Mouse (Mus musculus) gastrocnemius, postnatal 36 days (tissue): ENCODE measurements around the gene Gpr37l1. TPM values are rescaled to one million over a fixed set of nuclear protein-coding genes. Genes with fewer than 3 reads are reported as not detected.

ENCODE experiments used
- DNase-seq, 2 experiments: peaks; one replicate each; pipeline ENCODE4 v3.0.0; 2022
- intact Hi-C: fragments of 180-260 bp; cut with DNase I; formaldehyde crosslinking; loops from one replicate; pipeline ENCODE4 v1.15.1; 2025
- total RNA-seq, 2 experiments: library from RNA; stranded (reverse); gene quantifications; 2 replicates each; pipeline ENCODE4 v1.2.3; 2021

Gene Gpr37l1
- total RNA-seq, 2 experiments from 2014 or later, result 0.26 to 0.42 TPM

- DNase-seq, result no peak
- intact Hi-C loops, result no loop called here
These were observed 13.5 kb downstream of the Gpr37l1 start for GRCm38 (mm10) chr1:135154011-135154410.

GRCm38 (mm10) chr1:135148996-135149395 lies 18.5 kb downstream of the Gpr37l1 start:
- no peak for DNase-seq
- intact Hi-C loops, result no loop called here

DNA sequence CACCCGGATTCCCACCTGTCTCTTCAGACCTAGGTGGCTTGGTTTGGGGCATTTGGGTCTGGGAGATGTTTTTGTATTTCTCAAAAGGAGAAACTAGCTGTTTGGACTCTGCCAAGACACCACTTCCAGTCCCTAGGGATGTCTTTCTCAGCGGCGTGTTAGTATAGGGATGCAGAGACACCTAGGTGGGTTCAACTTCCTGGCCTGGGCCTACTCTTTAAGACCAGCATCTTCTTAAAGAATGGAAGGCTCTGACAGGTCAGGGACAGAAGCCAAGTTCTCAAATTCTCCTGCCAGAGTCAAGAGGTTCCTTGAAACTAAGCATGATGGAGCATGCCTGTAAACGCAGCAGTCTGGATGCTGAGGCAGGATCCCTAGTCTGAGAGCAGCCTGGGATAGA lies 19.0 kb downstream of the Gpr37l1 start:
- DNase-seq, result no peak
- intact Hi-C loops, result no loop called here

DNA sequence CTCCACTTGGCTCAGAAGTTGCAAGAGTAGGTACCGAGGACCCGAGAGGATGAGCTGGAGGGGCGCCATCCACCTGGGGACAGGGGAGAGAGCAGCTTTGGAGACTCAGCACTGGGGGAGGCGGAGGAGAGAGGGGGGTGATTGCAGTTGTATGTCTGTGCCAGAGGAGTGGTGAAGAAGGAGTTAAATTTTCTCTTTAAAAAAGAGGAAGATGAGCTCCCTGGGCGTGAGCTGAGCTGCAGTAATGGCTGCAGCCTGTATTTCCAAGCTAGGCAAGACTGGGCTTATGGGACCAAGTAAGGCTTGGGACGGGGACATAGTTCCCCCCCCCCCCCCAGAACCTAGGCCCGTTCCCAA lies 19.8 kb downstream of the Gpr37l1 start:
- DNase-seq, result peak in 1 of 2 experiments; percentile 41
- intact Hi-C loops, result no loop called here

GRCm38 (mm10) chr1:135146946-135147701 lies 20.4 kb downstream of the Gpr37l1 start:
- intact Hi-C loops, result no loop called here
- DNase-seq, result peak; percentile 78 to 81

DNA sequence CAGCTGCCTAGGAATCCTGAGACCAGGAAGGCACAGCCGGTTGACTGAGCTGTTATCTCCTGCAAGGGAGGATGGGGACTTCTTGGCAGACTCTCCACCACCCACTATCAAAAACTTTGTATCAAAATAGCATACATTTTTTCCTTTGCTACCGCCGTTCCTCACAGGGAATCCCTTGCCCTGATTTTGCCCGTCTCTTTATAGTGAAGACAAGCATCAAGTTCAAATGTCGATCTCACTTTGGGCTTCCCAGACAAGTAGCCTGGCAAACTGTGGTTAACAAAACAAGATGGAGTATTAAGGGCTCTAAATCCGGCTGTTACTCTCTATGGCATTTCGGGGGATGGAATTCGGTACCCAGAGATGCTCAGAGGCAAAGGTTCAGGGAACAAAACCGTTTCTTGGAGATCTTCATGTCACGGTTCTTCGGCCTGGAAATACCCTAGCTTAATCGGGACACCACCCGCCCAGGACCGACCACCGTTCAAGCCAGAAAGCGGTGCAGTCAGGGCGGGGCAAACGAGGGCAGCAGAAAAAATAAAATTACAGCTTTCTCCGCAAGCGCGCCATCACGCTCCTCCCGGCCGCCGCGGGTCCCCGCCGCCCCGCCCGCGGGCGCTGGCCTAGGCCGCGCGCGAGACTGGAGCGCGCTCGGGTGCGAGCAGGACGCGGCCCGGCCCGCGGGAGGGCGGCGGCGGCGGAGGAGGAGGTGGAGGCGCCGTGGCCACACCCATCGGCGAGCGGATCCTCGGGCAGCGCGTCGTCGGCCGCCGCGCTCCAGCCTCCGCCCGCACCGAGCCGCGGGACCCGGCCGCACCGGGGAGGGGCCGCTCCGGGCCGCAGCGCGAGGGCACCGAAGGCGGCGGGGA lies 21.2 kb downstream of the Gpr37l1 start, which contains the start of gene Arl8a:
Arl8a (plus strand) TSS at position 748 of the 869 bp plus-strand sequence.
- DNase-seq, result peak; percentile 76 to 84
- intact Hi-C loops, result no loop called here

GRCm38 (mm10) chr1:135143940-135144339 lies 23.5 kb downstream of the Gpr37l1 start:
- intact Hi-C loops, result no loop called here
- DNase-seq, result no peak

- no peak for DNase-seq
- intact Hi-C loops, result no loop called here
These were observed 25.0 kb downstream of the Gpr37l1 start for GRCm38 (mm10) chr1:135142452-135142851.

- intact Hi-C loops, result no loop called here
- DNase-seq, result no peak
These were observed 27.6 kb downstream of the Gpr37l1 start for GRCm38 (mm10) chr1:135139906-135140305.

DNA sequence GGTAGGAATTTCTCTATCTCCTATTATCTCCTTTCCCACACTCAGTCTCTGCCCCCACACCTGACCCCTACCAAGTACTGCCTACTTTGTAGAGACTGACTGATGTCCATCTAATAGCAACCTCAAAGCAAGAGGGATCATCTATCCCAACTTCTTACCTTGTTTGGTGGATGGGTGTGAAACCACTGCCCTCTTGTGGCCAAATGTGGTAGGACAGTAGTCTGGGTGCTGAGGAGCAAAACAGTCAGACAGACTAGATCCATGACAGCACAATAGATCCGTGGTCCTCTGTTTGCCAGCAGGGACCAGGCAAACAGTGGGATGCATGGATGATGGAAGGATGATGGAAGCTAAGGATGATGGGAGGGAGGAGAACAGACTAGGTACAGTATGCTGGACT lies 31.0 kb downstream of the Gpr37l1 start:
- intact Hi-C loops, result no loop called here
- DNase-seq, result peak in 1 of 2 experiments; percentile 43

DNA sequence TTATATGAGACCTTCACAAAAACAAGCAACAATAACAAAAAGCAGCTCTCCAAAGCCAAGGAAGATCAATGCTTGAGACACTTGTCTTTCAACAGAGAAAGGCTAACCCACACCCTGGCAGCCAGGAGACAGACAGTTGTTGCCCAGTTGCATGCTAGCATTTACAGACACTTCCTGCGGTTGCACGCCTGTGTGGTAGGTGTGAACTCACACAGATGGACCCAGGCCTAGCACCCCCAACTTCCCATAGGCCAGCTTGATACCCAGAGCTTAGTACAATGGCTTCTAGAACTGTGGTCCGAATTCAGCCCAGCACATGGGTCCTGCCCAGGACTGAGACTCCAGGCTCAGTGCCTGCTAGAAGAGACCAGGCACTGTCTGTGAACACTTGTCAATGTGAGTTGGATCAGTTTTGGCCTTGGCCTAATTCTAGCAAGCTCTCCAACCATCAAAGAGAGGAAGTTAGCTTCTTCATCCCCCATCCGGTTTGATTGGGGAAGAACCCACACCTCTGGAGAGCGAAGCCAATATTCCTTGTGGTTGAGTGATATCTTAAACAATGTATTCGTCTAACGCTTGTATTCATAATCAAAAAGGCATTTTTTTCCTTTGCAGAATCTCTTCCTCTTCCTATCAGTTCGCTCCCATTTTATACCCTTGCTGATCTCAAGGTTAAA lies 32.2 kb downstream of the Gpr37l1 start:
- intact Hi-C loops, result no loop called here
- DNase-seq, result no peak

- DNase-seq, result no peak
- intact Hi-C loops, result no loop called here
These were observed 33.6 kb downstream of the Gpr37l1 start for GRCm38 (mm10) chr1:135133678-135134435.

DNA sequence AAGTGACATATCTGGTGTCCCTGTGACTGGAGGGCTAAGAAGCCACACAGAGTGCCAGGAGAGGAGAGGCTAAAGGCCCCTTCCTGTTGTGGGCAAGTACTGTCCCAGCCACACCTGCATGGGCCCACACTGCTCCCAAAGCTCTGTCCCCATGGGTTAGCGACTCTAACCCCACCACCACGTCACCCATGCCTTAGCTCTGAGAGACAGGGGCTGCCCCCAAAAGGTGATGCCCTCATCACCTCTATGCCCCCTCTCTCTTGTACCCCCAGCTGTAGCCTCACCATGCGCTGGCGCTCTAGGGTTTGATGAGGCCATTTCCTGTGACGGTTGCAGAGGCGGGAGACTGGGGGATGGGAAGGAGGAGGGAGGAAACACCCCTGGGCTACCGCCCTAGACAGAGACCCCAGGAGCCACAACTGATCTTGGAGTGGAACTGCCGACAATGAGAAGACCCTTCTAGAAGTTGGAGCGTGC lies 34.5 kb downstream of the Gpr37l1 start:
- intact Hi-C loops, result no loop called here
- no peak for DNase-seq

DNA sequence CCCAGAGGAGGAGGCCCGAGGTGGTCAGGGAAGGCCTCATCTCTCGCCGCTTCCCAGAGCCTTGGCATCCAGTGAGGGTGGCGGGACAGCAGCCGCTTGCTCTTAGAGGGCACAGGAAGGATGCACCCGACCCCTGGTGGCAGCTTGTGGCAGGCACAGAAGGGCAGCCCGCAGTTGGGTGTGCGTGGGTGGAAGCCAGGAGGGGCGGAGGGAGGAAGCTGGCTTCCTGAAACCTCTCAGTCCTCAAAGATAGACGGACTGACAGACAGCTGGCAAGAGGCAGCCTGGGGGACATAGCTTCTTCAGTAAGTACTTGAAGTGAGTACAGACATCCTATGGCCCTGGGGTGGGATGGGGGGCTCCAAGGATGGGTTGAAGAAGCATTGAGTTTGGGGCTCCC lies 35.0 kb downstream of the Gpr37l1 start, which contains the start of gene Ptpn7:
Ptpn7 (plus strand) TSS at position 228 of the 400 bp plus-strand sequence.
- intact Hi-C loops, result no loop called here
- peak in 1 of 2 experiments; percentile 41 for DNase-seq

- intact Hi-C loops, result no loop called here
- DNase-seq, result no peak
These were observed 35.9 kb downstream of the Gpr37l1 start for GRCm38 (mm10) chr1:135131560-135131959.

- intact Hi-C loops, result no loop called here
- DNase-seq, result no peak
These were observed 36.4 kb downstream of the Gpr37l1 start for GRCm38 (mm10) chr1:135131034-135131433.

DNA sequence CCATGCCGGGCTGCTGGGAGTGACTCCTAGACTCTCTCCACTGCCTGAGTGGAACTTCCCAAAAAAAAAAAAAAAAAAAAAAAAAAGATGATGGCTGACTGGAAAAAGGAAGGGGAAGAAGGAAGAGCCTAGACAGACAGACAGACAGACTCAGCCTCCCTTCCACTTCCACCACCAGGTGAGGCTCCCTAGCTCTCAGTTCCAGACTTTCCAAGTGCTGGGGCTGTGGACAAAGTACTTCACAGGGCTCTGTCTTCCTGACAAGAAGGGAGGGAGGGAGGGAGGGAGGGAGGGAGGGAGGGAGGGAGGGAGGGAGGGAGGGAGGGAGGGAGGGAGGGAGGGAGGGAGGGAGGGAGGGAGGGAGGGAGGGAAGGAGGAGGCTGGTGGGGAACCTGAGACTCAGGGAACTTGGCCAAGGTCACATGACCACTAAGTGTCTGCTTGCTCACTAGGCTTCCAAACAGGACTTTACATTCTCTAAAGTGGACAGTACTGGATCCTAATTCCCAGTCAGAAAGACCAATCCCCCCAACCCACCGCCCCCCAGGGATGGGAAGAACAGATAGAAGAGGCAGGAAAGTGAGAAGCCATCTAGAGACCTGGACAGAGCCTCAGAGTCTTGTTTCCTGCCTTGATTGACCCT lies 37.0 kb downstream of the Gpr37l1 start:
- intact Hi-C loops, result no loop called here
- no peak for DNase-seq

DNA sequence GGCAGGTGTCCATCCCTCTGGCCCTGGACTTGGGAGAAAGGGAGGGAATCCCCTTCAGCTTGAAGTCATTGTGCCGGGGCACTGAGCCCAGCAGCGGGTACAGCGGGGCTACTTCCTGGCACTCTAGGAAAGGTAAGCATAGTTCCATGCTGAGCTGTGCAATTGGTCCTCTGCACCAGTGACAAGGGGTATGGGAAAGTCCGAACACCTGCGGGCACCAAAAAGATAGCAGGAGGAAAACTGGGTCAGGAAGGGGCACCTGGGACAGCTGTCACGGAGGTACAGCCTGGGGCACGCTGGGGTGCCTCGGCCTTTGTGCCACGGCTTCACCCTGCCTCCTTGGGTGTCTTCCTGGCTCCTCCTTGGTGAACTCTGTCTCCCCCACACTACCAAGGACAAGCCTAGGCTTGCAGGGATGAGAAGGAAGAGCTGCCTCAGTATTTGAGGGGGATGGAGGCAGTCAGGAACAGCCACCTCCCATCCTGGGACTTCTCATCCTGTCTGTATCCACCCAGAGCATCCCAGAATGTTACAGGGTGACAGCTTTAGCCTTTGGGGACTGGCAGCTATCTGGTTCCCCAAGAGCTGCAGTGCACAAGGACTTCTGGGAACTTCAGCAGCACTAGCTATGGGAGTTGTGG lies 37.8 kb downstream of the Gpr37l1 start:
- intact Hi-C loops, result no loop called here

GRCm38 (mm10) chr1:135128986-135129385 lies 38.5 kb downstream of the Gpr37l1 start:
- DNase-seq, result no peak
- intact Hi-C loops, result no loop called here

More for the DNA sequence above, 37.8 kb downstream of the Gpr37l1 start:
- no peak for DNase-seq
